Mouse (Mus musculus): Measurements from ENCODE around the gene Aup1.

GRCm38 (mm10) chr6:83032769-83033191 is 21.5 kb upstream of the Aup1 start:
- TF ChIP-seq CTCF (IDR thresholded peaks at IDR 0.05; ENCODE audit: low read depth) (peak; percentile 49; the same call in 1 of the 2 replicates), EP300 (optimal IDR thresholded peaks at IDR 0.05) (no peak)

Data from stomach, postnatal 0 days (tissue).